ENCODE assay signal across 10 mouse cellular contexts in the genomic region with DNA sequence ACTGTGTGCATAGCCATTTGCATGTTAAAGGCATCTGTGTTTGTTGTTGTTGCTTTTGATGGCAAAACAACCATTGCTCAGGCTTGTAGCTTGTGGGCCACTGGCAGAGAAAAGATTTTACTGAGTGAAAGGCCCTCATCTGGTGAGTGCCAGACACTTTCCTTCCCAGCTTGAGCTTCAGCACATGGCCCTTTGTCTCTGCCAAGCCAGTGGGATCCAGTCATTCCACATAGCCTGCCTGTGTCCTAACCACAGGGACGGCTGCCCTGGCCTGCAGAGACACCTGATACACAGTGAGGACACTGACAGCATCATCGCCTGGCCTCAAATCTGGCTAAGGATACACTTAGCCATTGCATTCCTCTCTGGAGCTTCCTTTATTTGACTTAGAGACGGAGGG.
DNase-seq lines count a peak whose midpoint lies in the region; ATAC-seq lines count a peak whose summit lies in the region.
"Had no signal": no experiment of that assay in that cellular context is flagged by ENCODE, and none has a peak within 500 bp of the region (broad histone marks: within the 10 kb centered on the region; RNA-seq: fewer than 3 reads in every experiment).

No protein-coding gene starts in this region.

- no peaks in the 10 kb centered on the region for H3K4me1 ChIP-seq in midbrain, embryonic 14.5 days (ENCODE audit: control insufficient read depth, insufficient read depth, low read length)
- H3K4me1 ChIP-seq in midbrain, embryonic 13.5 days (replicated peaks), result 0 out of 2 replicates have a peak, but pooled peaks cover 9% of the 10 kb centered on the region

- WGBS in midbrain, embryonic 14.5 days, result 67% methylated on average over 3 of the region's 3 CpGs
- whole genome bisulfite sequencing in midbrain, embryonic 13.5 days, result 80% methylated on average over 3 of the region's 3 CpGs

- H3K4me2 ChIP-seq in midbrain, embryonic 14.5 days (ENCODE audit: low read length), result no peak overlapping the region
- H3K4me2 ChIP-seq in midbrain, embryonic 13.5 days (replicated peaks), result no peak overlapping the region

- H3K27me3 ChIP-seq in midbrain, embryonic 14.5 days (ENCODE audit: control insufficient read depth, insufficient read depth, low read length), result no peaks in the 10 kb centered on the region
- no peaks in the 10 kb centered on the region for H3K27me3 ChIP-seq in midbrain, embryonic 13.5 days

- peak; percentile 6 for DNase-seq in embryo, embryonic 10 days (ENCODE audit: low spot score)
- DNase-seq in embryo, embryonic 11 days, result no peak
- DNase-seq in midbrain, embryonic 14.5 days, result peak; percentile 8
- peak; percentile 86 for DNase-seq in gastrocnemius, postnatal 25 days
- DNase-seq in layer of hippocampus, postnatal 14 days (ENCODE audit: low spot score in 2 of 2), result peak; percentile 5 to 16
- no peak for DNase-seq in ovary, adult 18-20 months (ENCODE audit: low spot score)

- H3K4me3 ChIP-seq in midbrain, embryonic 14.5 days (replicated peaks; ENCODE audit: low read depth, low read length), result no peak overlapping the region
- no peak overlapping the region for H3K4me3 ChIP-seq in midbrain, embryonic 13.5 days (replicated peaks)
- H3K4me3 ChIP-seq: erythroblast, embryonic 14.5 days had no signal

- ATAC-seq in midbrain, embryonic 14.5 days (ENCODE audit: low FRiP score, low TSS enrichment), result no peak
- no peak for ATAC-seq in midbrain, embryonic 13.5 days
- no peak for ATAC-seq in inflammation-experienced regulatory T-cells, adult 6 months

- no peak overlapping the region for H3K27ac ChIP-seq in midbrain, embryonic 14.5 days (replicated peaks; ENCODE audit: low read depth, low read length)
- H3K27ac ChIP-seq in midbrain, embryonic 13.5 days, result no peak overlapping the region
- H3K27ac ChIP-seq: liver, embryonic 14.5 days had no signal

- no peaks in the 10 kb centered on the region for H3K36me3 ChIP-seq in midbrain, embryonic 14.5 days (ENCODE audit: control insufficient read depth, insufficient read depth, low read length)
- H3K36me3 ChIP-seq in midbrain, embryonic 13.5 days, result no peaks in the 10 kb centered on the region

- no peaks in the 10 kb centered on the region for H3K9me3 ChIP-seq in midbrain, embryonic 14.5 days (ENCODE audit: control insufficient read depth, low read length)
- no peaks in the 10 kb centered on the region for H3K9me3 ChIP-seq in midbrain, embryonic 13.5 days

- no peak overlapping the region for H3K9ac ChIP-seq in midbrain, embryonic 14.5 days (replicated peaks; ENCODE audit: low read length)
- H3K9ac ChIP-seq in midbrain, embryonic 13.5 days (replicated peaks), result no peak overlapping the region
- H3K9ac ChIP-seq: liver, embryonic 14.5 days had no signal

Comparison
In these comparisons a context has a peak if more than half of its experiments do, and no peak if none do; other contexts are left out.
1. DNase-seq: peak in embryo, embryonic 10 days (single experiment), midbrain, embryonic 14.5 days (single experiment), gastrocnemius, postnatal 25 days (single experiment) and layer of hippocampus, postnatal 14 days (2 of 2); none in embryo, embryonic 11 days (single experiment) and ovary, adult 18-20 months (single experiment).